ENCODE assay signal across 8 mouse cellular contexts in the genomic region with DNA sequence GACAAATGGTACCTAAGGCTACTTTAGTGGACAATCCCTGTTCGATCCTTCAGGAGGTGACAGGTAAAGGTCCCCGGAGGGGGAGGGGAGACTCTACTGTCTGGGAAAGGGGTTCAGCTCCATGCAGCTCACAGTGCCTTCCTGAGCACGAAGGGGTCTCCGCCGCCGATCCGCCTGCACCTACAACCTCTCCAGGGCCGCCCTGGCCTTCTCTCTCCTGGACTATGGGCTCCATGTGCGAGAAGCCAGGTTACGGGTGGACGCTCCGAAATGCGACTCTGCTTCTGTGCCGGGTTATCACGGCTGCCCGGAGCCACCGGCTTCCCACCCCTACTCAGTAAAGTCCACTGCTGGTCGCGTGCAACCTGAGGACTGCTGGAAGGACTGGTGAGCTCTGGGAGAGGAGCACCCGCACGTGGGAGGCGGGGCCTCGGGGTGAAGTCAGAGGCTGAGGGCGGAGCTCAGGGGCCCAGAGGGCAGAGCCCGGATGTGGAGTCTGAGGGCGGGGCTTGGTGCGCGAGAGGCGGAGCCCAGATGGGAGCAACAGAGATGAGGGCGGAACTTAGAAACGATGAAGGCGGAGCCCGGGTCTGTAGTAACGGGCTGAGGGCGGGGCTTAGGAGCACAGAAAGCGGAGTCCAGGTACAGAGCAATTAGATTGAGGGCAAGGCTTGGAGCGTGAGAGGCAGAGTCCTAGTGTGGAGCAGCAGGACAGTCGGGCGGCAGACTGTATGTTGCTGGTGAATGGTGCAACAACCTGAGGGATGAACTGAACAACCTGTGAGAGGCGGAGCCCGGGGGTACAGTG. TPM values are rescaled to one million over a fixed set of nuclear protein-coding genes. Genes with fewer than 3 reads are reported as not detected.
DNase-seq lines count a peak whose midpoint lies in the region; ATAC-seq lines count a peak whose summit lies in the region.

No protein-coding gene starts in this region.

- ATAC-seq in heart, embryonic 12.5 days (ENCODE audit: insufficient number of reproducible peaks, low FRiP score) = peak; percentile 96
- peak; percentile 98 for ATAC-seq in kidney, embryonic 16.5 days (ENCODE audit: low FRiP score, low TSS enrichment)

- H3K27ac ChIP-seq in heart, embryonic 12.5 days (ENCODE audit: poor library complexity, severe bottlenecking) = no peak overlapping the region
- H3K27ac ChIP-seq in kidney, embryonic 16.5 days (ENCODE audit: low read length) = no peak overlapping the region

- H3K36me3 ChIP-seq in heart, embryonic 12.5 days = no peaks in the 10 kb centered on the region
- H3K36me3 ChIP-seq in kidney, embryonic 16.5 days (ENCODE audit: insufficient read depth, low read length) = no peaks in the 10 kb centered on the region
- H3K36me3 ChIP-seq in splenic B cell, adult 2 months (ENCODE audit: control insufficient read depth, insufficient read depth, low read length, poor library complexity, severe bottlenecking) = no peaks in the 10 kb centered on the region

- WGBS in heart, embryonic 12.5 days = 11% methylated on average over 41 of the region's 41 CpGs
- WGBS in kidney, embryonic 16.5 days = 9% methylated on average over 41 of the region's 41 CpGs

- DNase-seq in 3134 (ENCODE audit: extremely low read depth, insufficient read length, low spot score) (peak; percentile 18), liver (peak; percentile 92)
- peak; percentile 5 for DNase-seq in c-Kit-negative CD71-positive TER-119-positive erythroid progenitor cells, embryonic 14.5 days (ENCODE audit: low read depth, low spot score)
- peak; percentile 30 for DNase-seq in fat pad, adult 2 months (ENCODE audit: extremely low read depth, low read depth, low spot score)
- peak; percentile 81 to 91 for DNase-seq in monocyte, adult 2 months (ENCODE audit: low read depth in 1 of 2, low spot score in 2 of 2)
- DNase-seq in splenic B cell, adult 2 months (ENCODE audit: low read depth, low spot score) = peak; percentile 96

- H3K9ac ChIP-seq in heart, embryonic 12.5 days = peak overlapping the region; percentile 65
- peak overlapping the region; percentile 75 for H3K9ac ChIP-seq in kidney, embryonic 16.5 days (replicated peaks; ENCODE audit: low read length)

- H3K4me1 ChIP-seq in heart, embryonic 12.5 days (replicated peaks) = 0 out of 2 replicates have a peak, but pooled peaks cover 5% of the 10 kb centered on the region
- no peaks in the 10 kb centered on the region for H3K4me1 ChIP-seq in kidney, embryonic 16.5 days (ENCODE audit: insufficient read depth, low read length)

- H3K4me3 ChIP-seq in heart, embryonic 12.5 days = peak overlapping the region; percentile 54
- peak overlapping the region; percentile 50 for H3K4me3 ChIP-seq in kidney, embryonic 16.5 days (ENCODE audit: low read length)

- no peaks in the 10 kb centered on the region for H3K27me3 ChIP-seq in heart, embryonic 12.5 days (replicated peaks)
- H3K27me3 ChIP-seq in kidney, embryonic 16.5 days (ENCODE audit: insufficient read depth, low read length) = no peaks in the 10 kb centered on the region
- no peaks in the 10 kb centered on the region for H3K27me3 ChIP-seq in splenic B cell, adult 2 months (ENCODE audit: control insufficient read depth, insufficient read depth, low read length, poor library complexity, severe bottlenecking)

- no peaks in the 10 kb centered on the region for H3K9me3 ChIP-seq in heart, embryonic 12.5 days (replicated peaks)
- no peaks in the 10 kb centered on the region for H3K9me3 ChIP-seq in kidney, embryonic 16.5 days (ENCODE audit: low read length)

- peak overlapping the region; percentile 87 for H3K4me2 ChIP-seq in heart, embryonic 12.5 days
- H3K4me2 ChIP-seq in kidney, embryonic 16.5 days (replicated peaks; ENCODE audit: low read depth, low read length) = peak overlapping the region; percentile 86

RNA-seq across cellular contexts. Expression of a gene that starts 9.5 kb away (rescaled TPM):
- polyA plus RNA-seq in heart, embryonic 12.5 days (2016; fragmentation: Nextera tagmentation; extraction: Ambion mirVana) = not detected in 2 replicates
- polyA plus RNA-seq in kidney, embryonic 16.5 days (2015; fragmentation: Nextera tagmentation; extraction: Ambion mirVana) = not detected in 2 replicates

Comparison
In these comparisons a context has a peak if more than half of its experiments do, and no peak if none do; other contexts are left out.
1. DNase-seq: peak in every context shown above with its lines; median percentile 96 in splenic B cell, adult 2 months; 92 in liver; 86 in monocyte, adult 2 months; 30 in fat pad, adult 2 months; 18 in 3134; 5 in c-Kit-negative CD71-positive TER-119-positive erythroid progenitor cells, embryonic 14.5 days.